Mouse (Mus musculus): ENCODE measurements around the gene Cbfa2t2. TPM values are rescaled to one million over a fixed set of nuclear protein-coding genes. Genes with fewer than 3 reads are reported as not detected.

The Cbfa2t2 gene
- total RNA-seq, 2 experiments from 2014 or later: 17.0 to 18.8 TPM

GRCm38 (mm10) chr2:154521449-154521848, 85.2 kb downstream of the Cbfa2t2 start:
- no peak for ATAC-seq (replicated peaks; ENCODE audit: low FRiP score, low TSS enrichment, poor library complexity, severe bottlenecking)

- no peak for ATAC-seq (replicated peaks; ENCODE audit: low FRiP score, low TSS enrichment, poor library complexity, severe bottlenecking)
Observed at GRCm38 (mm10) chr2:154522334-154522733, 86.1 kb downstream of the Cbfa2t2 start.

- no peak for ATAC-seq (replicated peaks; ENCODE audit: low FRiP score, low TSS enrichment, poor library complexity, severe bottlenecking)
Observed at GRCm38 (mm10) chr2:154525285-154525684, 89.0 kb downstream of the Cbfa2t2 start.

DNA sequence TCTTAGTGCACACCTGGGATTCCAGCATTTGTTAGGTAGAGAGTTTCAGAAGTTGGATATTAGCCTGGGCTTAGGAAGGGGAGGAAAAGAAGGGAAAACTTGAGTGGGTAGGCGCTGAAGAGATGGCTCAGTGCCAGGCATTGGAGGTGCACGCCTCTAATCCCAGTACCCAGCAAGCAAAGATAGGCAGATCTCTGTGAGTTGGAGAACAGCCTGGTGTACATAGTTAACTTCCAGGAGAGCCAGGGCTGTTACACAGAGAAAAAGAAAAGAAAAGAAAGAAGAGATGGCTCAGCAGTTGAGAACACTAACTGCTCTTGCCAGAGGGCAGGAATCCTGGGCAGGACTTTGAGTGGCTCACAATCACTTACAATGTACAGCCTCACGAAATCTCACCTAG, 90.2 kb downstream of the Cbfa2t2 start:
- ATAC-seq (replicated peaks; ENCODE audit: low FRiP score, low TSS enrichment, poor library complexity, severe bottlenecking): peak; percentile 66; the same call in 1 of the 2 replicates

DNA sequence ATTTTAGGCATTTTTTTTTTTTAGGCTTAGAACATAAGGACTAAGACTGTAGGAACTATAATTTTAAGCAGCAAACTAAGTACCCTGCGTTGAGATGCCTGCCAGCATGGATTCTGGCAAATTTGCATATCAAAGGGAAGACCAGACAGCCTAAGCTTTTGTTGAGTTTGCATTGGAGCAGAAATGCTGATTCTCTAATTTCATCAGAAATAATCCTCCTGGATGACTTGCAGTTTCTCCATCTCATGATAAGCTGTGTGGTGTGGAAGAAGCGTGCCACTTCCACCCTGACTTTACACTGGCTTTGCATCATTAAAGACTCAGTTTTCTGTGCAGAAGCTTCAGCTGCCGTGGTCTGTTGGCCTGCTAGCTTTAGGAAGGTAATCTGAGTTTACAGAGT, 96.6 kb downstream of the Cbfa2t2 start:
- ATAC-seq (replicated peaks; ENCODE audit: low FRiP score, low TSS enrichment, poor library complexity, severe bottlenecking): peak; percentile 35; the same call in 1 of the 2 replicates

DNA sequence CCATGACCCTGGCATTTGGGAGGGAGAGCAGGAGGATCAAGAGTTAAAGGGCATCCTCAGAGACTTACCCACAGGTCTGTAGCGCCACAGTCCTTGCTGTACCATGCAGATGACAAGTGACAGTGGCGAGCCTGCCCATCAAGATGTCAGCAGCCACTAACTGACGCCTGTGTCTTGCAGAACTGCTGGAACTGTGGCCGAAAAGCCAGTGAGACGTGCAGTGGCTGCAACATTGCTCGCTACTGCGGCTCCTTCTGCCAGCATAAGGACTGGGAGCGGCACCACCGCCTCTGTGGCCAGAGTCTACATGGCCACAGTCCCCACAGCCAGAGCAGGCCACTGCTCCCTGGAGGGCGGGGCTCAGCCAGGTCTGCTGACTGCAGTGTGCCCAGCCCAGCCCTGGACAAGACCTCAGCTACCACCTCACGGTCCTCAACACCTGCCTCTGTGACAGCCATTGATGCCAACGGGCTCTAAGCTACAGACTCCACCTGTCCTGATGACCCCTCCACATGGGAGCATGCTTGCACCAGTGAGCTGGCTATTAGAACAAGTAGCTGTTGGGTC, 98.5 kb downstream of the Cbfa2t2 start:
- no peak for ATAC-seq (replicated peaks; ENCODE audit: low FRiP score, low TSS enrichment, poor library complexity, severe bottlenecking)

GRCm38 (mm10) chr2:154538310-154538709, 102.0 kb downstream of the Cbfa2t2 start:
- ATAC-seq (replicated peaks; ENCODE audit: low FRiP score, low TSS enrichment, poor library complexity, severe bottlenecking): no peak

DNA sequence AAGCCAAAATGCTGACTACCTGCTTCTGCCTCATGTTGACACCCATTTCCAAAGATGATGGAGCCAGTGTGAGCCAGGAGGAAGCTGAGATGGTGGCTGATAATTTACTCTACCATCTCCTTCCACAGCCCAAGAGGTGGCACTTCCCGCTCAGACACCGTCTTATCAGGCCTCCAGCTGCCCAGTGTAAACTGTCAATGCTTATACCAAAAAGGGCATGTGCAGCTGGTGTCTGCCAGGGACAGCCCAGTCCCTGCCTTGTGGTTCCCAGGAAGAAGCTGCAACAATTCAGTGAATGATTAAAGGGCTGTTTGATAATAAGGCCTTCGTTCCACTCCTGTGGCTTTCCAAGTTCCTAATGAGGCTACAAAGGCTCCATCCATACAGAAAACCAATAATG, 102.4 kb downstream of the Cbfa2t2 start:
- ATAC-seq (replicated peaks; ENCODE audit: low FRiP score, low TSS enrichment, poor library complexity, severe bottlenecking): peak; percentile 91

DNA sequence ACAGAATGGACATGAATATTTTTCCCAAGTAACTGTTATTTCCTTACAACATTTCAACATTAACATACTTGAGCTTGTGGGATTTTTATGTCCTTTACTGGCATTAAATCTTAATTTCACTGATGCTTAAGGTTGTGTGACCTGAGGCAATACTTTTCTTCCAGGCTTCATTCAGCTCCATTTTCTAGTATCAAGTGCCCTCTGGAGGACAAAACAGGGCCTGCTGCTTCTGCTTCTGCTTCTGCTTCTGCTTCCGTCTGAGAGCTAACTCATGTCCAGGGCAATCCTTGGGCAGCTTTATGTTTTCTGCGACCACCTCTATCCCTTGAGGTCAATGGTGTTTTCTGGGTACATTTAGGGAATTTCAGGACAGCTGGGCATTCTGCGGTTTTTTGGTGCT, 103.4 kb downstream of the Cbfa2t2 start:
- ATAC-seq (replicated peaks; ENCODE audit: low FRiP score, low TSS enrichment, poor library complexity, severe bottlenecking): no peak

DNA sequence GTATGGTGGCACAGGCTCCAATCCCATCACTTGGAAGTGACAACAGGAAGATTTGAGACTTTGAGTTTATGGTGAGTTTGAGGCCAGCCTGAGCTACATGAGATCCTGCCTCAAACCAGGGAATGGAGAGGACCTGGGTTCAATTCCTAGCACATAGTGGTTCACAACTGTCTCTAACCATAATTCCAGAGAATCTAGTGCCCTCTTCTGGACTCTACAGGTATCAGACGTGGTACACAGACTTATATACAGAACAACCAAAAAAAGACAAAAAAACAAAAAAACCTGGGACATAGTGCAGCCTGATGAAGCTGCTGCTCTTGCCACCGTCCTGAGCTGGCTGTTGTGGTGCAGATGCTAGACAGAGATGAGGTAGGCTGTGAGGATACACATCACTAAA, 105.3 kb downstream of the Cbfa2t2 start:
- ATAC-seq (replicated peaks; ENCODE audit: low FRiP score, low TSS enrichment, poor library complexity, severe bottlenecking): no peak

DNA sequence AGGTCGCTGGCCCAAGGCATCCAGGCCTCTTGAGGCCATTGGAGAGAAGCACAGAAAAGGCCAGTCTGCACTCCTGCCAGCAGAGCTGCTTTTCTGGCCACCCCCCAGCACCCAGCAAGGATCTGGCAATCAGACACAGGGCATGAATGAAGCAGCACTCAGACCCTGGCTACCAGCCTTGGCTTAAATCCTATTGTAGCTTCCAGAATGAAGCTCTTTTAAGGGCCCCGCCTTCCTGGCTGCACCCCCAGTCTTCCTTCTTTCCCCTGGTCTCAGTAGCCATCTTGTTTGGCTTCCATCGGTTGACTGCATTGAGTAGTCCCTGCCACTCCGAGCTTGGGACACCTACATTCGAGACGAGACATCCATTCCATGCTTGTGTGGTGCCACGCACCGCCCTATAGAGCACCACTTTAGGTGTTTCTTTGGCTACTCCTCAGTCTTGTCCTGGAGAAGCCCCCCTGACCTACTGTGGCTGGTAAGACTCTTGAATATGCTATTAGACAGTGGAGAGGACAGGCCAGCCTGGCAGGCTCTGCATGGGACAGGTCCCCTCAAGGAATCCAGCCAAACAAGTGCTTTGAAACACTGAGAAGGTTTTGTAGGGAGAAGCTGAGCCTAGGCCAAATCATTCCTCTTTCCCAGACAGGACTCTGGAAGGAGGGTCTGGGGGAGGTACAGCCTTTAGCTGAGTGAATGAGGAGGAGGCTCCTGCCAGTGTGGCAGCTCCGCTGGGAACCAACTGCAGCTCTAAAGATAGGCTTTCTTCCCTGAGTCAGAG, 107.5 kb downstream of the Cbfa2t2 start:
- no peak for ATAC-seq (replicated peaks; ENCODE audit: low FRiP score, low TSS enrichment, poor library complexity, severe bottlenecking)

DNA sequence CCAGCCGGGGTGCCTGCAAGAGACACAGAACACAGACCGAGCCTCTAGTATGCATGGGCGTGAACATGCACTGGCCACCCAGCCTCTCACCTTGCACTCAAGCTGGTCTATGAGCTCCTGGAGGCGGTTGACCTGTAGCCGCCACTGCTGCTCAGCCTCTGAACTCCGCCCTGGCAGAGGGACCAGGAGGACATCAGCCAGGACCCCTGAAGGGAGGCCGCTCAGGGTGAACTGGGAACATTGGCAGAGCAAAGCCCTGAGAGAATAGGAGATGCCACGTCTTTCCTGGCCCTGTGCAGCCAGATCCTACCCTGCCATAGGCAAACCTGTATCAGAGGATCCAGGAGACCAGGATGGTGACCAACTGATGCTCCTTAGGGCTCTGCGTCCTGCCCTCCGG, 110.4 kb downstream of the Cbfa2t2 start, which contains the start of gene 1700003F12Rik:
TSS of gene 1700003F12Rik (plus strand) at position 375 of the 400 bp plus-strand sequence.
- no peak for ATAC-seq (replicated peaks; ENCODE audit: low FRiP score, low TSS enrichment, poor library complexity, severe bottlenecking)

DNA sequence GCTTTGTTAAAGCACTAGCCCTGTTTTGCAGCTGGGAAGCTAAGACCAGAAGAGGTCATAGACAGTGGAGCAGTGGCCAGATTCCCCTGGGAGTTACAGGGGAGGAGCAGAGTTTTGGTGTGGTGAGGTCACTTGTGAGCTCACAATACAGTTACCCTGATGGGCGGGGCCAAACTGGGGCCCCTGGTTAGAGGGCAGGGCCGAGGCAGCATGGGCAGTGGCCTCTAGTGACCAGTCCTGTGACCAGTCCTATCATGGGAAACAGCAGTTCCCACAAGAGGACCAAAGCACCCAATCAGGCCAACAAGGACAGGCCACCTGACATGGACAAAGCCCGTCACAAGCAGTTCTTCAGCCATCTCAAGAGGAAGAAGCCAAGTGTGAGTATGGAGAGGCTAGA, 112.4 kb downstream of the Cbfa2t2 start:
- ATAC-seq (replicated peaks; ENCODE audit: low FRiP score, low TSS enrichment, poor library complexity, severe bottlenecking): no peak

DNA sequence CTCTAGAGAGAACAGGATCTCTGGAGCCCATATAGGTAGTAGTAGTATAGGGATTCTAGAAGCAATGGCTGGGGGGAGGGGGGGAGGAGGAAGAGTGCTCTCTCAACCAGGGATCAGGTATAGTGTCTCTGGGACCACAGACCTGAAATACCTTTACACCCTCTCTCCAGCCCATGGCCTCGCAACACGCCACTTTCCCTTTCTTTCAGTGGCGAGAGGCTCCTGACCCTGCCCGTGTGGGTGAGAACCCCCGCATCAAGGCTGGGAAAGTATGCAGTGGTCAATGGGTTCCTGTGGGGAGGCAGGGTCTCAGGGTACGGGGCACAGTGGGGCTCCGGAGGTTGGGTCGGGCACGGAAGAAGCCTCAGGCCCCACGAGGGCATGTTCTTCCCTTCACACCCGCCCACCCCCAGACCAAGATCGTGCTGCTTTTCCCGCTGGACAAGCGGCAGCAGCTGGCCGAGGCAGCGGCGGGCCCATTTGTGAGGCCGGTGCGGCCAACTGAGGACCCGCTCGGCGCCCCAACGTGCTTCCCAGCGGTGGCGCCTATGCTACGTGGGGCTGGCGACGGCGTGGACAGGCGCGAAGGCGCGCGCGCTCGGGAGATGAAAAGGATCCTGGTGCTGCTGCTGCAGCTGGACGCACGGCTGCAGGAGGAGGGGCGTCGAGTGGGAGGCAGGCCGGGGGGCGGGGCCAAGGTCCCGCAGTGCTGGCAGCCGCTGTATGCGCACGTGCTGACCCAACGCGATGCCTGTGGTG, 113.0 kb downstream of the Cbfa2t2 start:
- no peak for ATAC-seq (replicated peaks; ENCODE audit: low FRiP score, low TSS enrichment, poor library complexity, severe bottlenecking)

DNA sequence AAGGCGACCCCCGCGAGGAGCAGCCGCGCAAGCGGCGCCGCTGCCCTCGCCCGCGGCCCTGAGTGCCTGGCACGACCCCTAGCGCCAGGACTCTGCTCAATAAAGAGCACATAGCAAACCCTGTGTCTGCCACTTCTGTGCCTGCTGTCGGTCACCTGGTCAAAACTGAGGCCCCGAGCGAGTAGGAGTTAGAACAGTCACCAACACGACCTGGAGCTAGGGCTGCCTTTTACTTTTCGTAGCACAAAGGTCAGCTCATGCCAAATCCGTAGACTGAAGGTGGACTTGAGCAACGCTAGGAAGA, 113.6 kb downstream of the Cbfa2t2 start:
- ATAC-seq (replicated peaks; ENCODE audit: low FRiP score, low TSS enrichment, poor library complexity, severe bottlenecking): no peak

DNA sequence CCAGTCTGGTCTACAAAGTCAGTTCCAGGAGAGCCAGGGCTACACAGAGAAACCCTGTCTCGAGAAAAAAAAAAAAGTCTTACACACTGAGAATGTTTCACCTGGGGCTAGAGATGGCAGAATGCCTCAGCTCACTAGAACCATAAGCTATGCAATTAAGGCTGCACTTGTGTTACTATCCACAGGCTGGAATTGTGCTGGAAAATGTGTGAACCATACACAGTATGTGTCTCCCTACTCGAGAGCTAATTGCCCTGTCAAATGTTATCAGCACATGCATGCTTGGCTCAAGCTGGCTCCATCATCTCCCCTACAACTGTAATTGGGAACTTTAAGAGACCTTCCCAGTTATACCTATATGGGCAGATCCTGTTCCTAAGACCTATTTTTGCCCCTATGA, 114.7 kb downstream of the Cbfa2t2 start:
- ATAC-seq (replicated peaks; ENCODE audit: low FRiP score, low TSS enrichment, poor library complexity, severe bottlenecking): no peak

DNA sequence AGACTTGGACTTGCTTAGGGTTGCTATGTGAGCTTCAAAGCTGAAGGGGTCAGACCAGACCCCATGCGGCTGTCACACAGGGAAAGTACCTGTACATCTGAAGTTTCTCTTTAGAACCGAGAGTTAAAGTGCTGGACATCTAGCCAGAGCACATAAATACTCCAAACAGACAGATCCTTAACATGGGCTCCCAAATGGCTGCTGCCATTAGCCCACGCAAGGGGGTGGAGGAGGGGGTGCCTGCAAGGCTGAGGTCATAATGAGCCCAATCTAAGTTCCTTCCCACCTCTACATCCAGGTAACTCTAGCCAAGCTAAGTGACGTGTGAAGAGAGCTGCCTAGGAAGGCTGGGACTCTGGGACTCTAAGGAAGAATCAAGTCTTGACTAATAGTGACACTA, 115.2 kb downstream of the Cbfa2t2 start, which contains the start of gene Actl10:
TSS of gene Actl10 (plus strand) at position 301 of the 400 bp plus-strand sequence.
- ATAC-seq (replicated peaks; ENCODE audit: low FRiP score, low TSS enrichment, poor library complexity, severe bottlenecking): no peak

- ATAC-seq (replicated peaks; ENCODE audit: low FRiP score, low TSS enrichment, poor library complexity, severe bottlenecking): peak; percentile 25
Observed at GRCm38 (mm10) chr2:154551927-154552326, 115.6 kb downstream of the Cbfa2t2 start.

DNA sequence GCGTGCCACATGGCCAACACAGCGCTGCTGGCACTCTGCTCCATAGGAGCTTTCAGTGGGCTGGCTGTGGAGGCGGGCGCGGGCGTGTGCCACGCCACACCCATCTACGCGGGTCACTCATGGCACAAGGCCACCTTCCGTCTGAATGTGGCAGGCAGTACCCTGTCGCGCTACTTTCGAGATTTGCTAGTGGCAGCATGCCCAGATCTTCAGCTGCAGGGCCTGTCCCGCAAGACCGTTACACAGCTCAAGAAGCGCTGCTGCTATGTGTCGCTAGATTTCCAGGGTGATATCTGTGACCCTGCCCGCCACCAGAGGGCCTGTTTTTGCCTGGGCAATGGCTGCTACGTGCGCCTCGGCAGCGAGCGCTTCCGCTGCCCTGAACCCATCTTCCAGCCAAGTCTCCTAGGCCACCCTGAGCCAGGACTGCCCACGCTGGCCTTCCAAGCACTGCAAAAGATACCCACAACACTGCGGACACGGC, 116.2 kb downstream of the Cbfa2t2 start:
- peak; percentile 77 for ATAC-seq (replicated peaks; ENCODE audit: low FRiP score, low TSS enrichment, poor library complexity, severe bottlenecking)

GRCm38 (mm10) chr2:154555235-154555634, 119.0 kb downstream of the Cbfa2t2 start:
- ATAC-seq (replicated peaks; ENCODE audit: low FRiP score, low TSS enrichment, poor library complexity, severe bottlenecking): no peak

Data from megakaryocyte-erythroid progenitor cell, adult 5-6 weeks (primary cell).